Comparison of ENCODE assay signal across 9 mouse cellular contexts in genomic region chr17:34629221-34629751, GRCm38 (mm10). TPM values are rescaled to one million over a fixed set of nuclear protein-coding genes. Genes with fewer than 3 reads are reported as not detected.
DNase-seq lines count a peak whose midpoint lies in the region; ATAC-seq lines count a peak whose summit lies in the region.
"Had no signal": no experiment of that assay in that cellular context is flagged by ENCODE, and none has a peak within 500 bp of the region (broad histone marks: within the 10 kb centered on the region; RNA-seq: fewer than 3 reads in every experiment).

Prrt1 (plus strand) TSS chr17:34629533.

- DNase-seq in heart, postnatal 25 days (ENCODE audit: low spot score): no peak
- DNase-seq in adrenal gland, postnatal 14 days: peak; percentile 21
- peak; percentile 53 for DNase-seq in forebrain, embryonic 10.5 days (ENCODE audit: extremely low spot score, low spot score)
- peak in 1 of 2 experiments; percentile 60 for DNase-seq in layer of hippocampus, postnatal 10 days (ENCODE audit: low spot score in 2 of 2)
- no peak for DNase-seq in Muller cell, postnatal 12 days (ENCODE audit: inconsistent ontology term)
- no peak for DNase-seq in gastrocnemius, postnatal 36 days

- peak within 1 kb of the TSS; percentile 96 for H3K27ac ChIP-seq in heart, embryonic 13.5 days (replicated peaks)
- peak within 1 kb of the TSS; percentile 89 for H3K27ac ChIP-seq in forebrain, embryonic 10.5 days
- peak within 1 kb of the TSS; percentile 95 for H3K27ac ChIP-seq in midbrain, embryonic 15.5 days

- peaks cover 13% of the 10 kb centered on the region for H3K36me3 ChIP-seq in heart, embryonic 13.5 days
- peaks cover 11% of the 10 kb centered on the region for H3K36me3 ChIP-seq in forebrain, embryonic 10.5 days (replicated peaks)
- no peaks in the 10 kb centered on the region for H3K36me3 ChIP-seq in midbrain, embryonic 15.5 days (replicated peaks)

- no peak for ATAC-seq in heart, embryonic 13.5 days (ENCODE audit: extremely low read depth, insufficient number of reproducible peaks, low FRiP score, low TSS enrichment)
- ATAC-seq in midbrain, embryonic 15.5 days (replicated peaks): peak; percentile 46

- peak within 1 kb of the TSS; percentile 80 for H3K4me3 ChIP-seq in heart, embryonic 13.5 days
- peak within 1 kb of the TSS; percentile 80 for H3K4me3 ChIP-seq in forebrain, embryonic 10.5 days
- peak within 1 kb of the TSS; percentile 71 for H3K4me3 ChIP-seq in midbrain, embryonic 15.5 days

- intact Hi-C loops in heart, postnatal 25 days (cut with DNase I): no loop called here
- intact Hi-C loops in gastrocnemius, postnatal 36 days (cut with DNase I): no loop called here

- H3K4me2 ChIP-seq in heart, embryonic 13.5 days: peak within 1 kb of the TSS; percentile 90
- peak within 1 kb of the TSS; percentile 89 for H3K4me2 ChIP-seq in midbrain, embryonic 15.5 days

- H3K27me3 ChIP-seq in heart, embryonic 13.5 days (replicated peaks): peaks cover 58% of the 10 kb centered on the region
- H3K27me3 ChIP-seq in forebrain, embryonic 10.5 days (ENCODE audit: poor library complexity, severe bottlenecking): peaks cover 61% of the 10 kb centered on the region
- H3K27me3 ChIP-seq in midbrain, embryonic 15.5 days (replicated peaks): peaks cover 3% of the 10 kb centered on the region; the same call in 1 of the 2 replicates

- 3% methylated on average over 15 of the region's 16 CpGs for WGBS in heart, embryonic 13.5 days
- WGBS in forebrain, embryonic 10.5 days: under 1% methylated on average over 16 of the region's 16 CpGs
- WGBS in midbrain, embryonic 15.5 days: under 1% methylated on average over 16 of the region's 16 CpGs

- peak within 1 kb of the TSS; percentile 90 for H3K9ac ChIP-seq in heart, embryonic 13.5 days
- H3K9ac ChIP-seq in midbrain, embryonic 15.5 days: peak within 1 kb of the TSS; percentile 63

- peaks cover 60% of the 10 kb centered on the region for H3K4me1 ChIP-seq in heart, embryonic 13.5 days
- peaks cover 72% of the 10 kb centered on the region for H3K4me1 ChIP-seq in forebrain, embryonic 10.5 days
- H3K4me1 ChIP-seq in midbrain, embryonic 15.5 days: peaks cover 58% of the 10 kb centered on the region

- no peaks in the 10 kb centered on the region for H3K9me3 ChIP-seq in heart, embryonic 13.5 days
- H3K9me3 ChIP-seq in forebrain, embryonic 10.5 days: no peaks in the 10 kb centered on the region
- H3K9me3 ChIP-seq in midbrain, embryonic 15.5 days: no peaks in the 10 kb centered on the region

RNA-seq across cellular contexts. Expression of gene Prrt1, which starts in this region (rescaled TPM):
- polyA plus RNA-seq in heart, embryonic 13.5 days (2015; fragmentation: Nextera tagmentation; extraction: Ambion mirVana): 0.15 and 0.31 TPM in 2 replicates
- total RNA-seq in heart, postnatal 25 days (2021): 1 to 10 TPM; 1.1 to 1.9 TPM
- total RNA-seq in adrenal gland, postnatal 14 days (2021): 8.7 and 12.4 TPM in 2 replicates
- 0.54 and 0.62 TPM in 2 replicates for polyA plus RNA-seq in forebrain, embryonic 10.5 days (2016; fragmentation: Nextera tagmentation; extraction: Ambion mirVana)
- 100 to 1,000 TPM; 231 to 238 TPM for total RNA-seq in layer of hippocampus, postnatal 10 days (2021)
- polyA plus RNA-seq in midbrain, embryonic 15.5 days (2015; fragmentation: Nextera tagmentation; extraction: Ambion mirVana): 10.7 and 10.8 TPM in 2 replicates
- 1 to 10 TPM in 1 of 2 experiments, under 1 TPM in 1; 0.35 to 1.5 TPM for total RNA-seq in gastrocnemius, postnatal 36 days (2021)
- total RNA-seq: neutrophil, adult 5-6 weeks had no signal

Comparison
In these comparisons a context has a peak if more than half of its experiments do, and no peak if none do; other contexts are left out.
1. RNA of gene Prrt1 (total RNA-seq): 231 to 238 TPM in layer of hippocampus, postnatal 10 days; 8.7 to 12.4 TPM in adrenal gland, postnatal 14 days, 1.1 to 1.9 TPM in heart, postnatal 25 days and 0.35 to 1.5 TPM in gastrocnemius, postnatal 36 days; every median in the first group is over 10 times any median in the second.
2. Peak in DNase-seq, H3K4me3 ChIP-seq and H3K27ac ChIP-seq in forebrain, embryonic 10.5 days; RNA of the gene not detected or under 1 TPM.
3. Peak in every context shown above with its lines, with median percentiles within 50 percentile points of each other: H3K27ac ChIP-seq and H3K4me3 ChIP-seq.